Mouse (Mus musculus) heart, embryonic 14.5 days (tissue): ENCODE data around the gene Ebpl. TPM values are rescaled to one million over a fixed set of nuclear protein-coding genes. Genes with fewer than 3 reads are reported as not detected.

ENCODE experiments used
- ATAC-seq: fragments of 200-750 bp; cut with Nextera tagmentation; 2 replicates; pipeline ENCODE4 v1.8.0; 2017; ENCODE audit warnings: low read depth, moderate TSS enrichment; ENCODE audit not compliant: insufficient number of reproducible peaks, insufficient read depth, low FRiP score
- H3K27ac ChIP-seq, 2 experiments: fragments of 200-500 bp in 1 of 2; fragments of 300-500 bp in 1 of 2; sonication (generic) in 1 of 2; replicated peaks in 1 of 2; 2 replicates each; pipeline ENCODE4 v1.5.1; 2012 to 2014; ENCODE audit warnings: low read depth in 2 of 2, low read length in 2 of 2, control low read depth in 1 of 2, mild to moderate bottlenecking in 1 of 2, mixed read lengths in 1 of 2; ENCODE audit not compliant: control insufficient read depth in 1 of 2, insufficient read depth in 1 of 2
- H3K27me3 ChIP-seq: fragments of 300-500 bp; sonication (generic); 2 replicates; pipeline ENCODE4 v1.6.1; 2014; ENCODE audit warnings: mild to moderate bottlenecking, low read length, control low read depth; ENCODE audit not compliant: control insufficient read depth, insufficient read depth
- H3K36me3 ChIP-seq: fragments of 300-500 bp; sonication (generic); 2 replicates; pipeline ENCODE4 v1.6.1; 2014; ENCODE audit warnings: mild to moderate bottlenecking, control low read depth, low read length, mixed read lengths; ENCODE audit not compliant: control insufficient read depth, insufficient read depth
- H3K4me1 ChIP-seq, 2 experiments: fragments of 200-500 bp in 1 of 2; fragments of 300-500 bp in 1 of 2; sonication (generic) in 1 of 2; 2 replicates each; pipeline ENCODE4 v1.6.1; 2012 to 2014; ENCODE audit warnings: low read length in 2 of 2, control low read depth in 1 of 2, mixed read lengths in 1 of 2; ENCODE audit not compliant: control insufficient read depth in 2 of 2, insufficient read depth in 2 of 2
- H3K4me2 ChIP-seq: fragments of 300-500 bp; sonication (generic); 2 replicates; pipeline ENCODE4 v1.6.1; 2014; ENCODE audit warnings: mild to moderate bottlenecking, low read length
- H3K4me3 ChIP-seq, 2 experiments: fragments of 200-500 bp in 1 of 2; fragments of 300-500 bp in 1 of 2; sonication (generic) in 1 of 2; 2 replicates each; pipeline ENCODE4 v1.5.1; 2012 to 2014; ENCODE audit warnings: low read length in 2 of 2, mild to moderate bottlenecking in 2 of 2, control low read depth in 1 of 2, low read depth in 1 of 2, moderate library complexity in 1 of 2; ENCODE audit not compliant: control insufficient read depth in 1 of 2, insufficient read depth in 1 of 2
- H3K9ac ChIP-seq: fragments of 300-500 bp; sonication (generic); 2 replicates; pipeline ENCODE4 v1.6.1; 2014; ENCODE audit warnings: mild to moderate bottlenecking, low read length
- H3K9me3 ChIP-seq: fragments of 300-500 bp; sonication (generic); 2 replicates; pipeline ENCODE4 v1.6.1; 2016; ENCODE audit warnings: low read length, control low read depth; ENCODE audit not compliant: control insufficient read depth
- WGBS: fragments of 180-500 bp; shearing (Covaris S2); extraction: QIAGEN DNeasy Blood & Tissue Kit; methylation state at CpG from one replicate; pipeline ENCODE4 v1.1.7; 2014; 5-methylcytosine and 5-hydroxymethylcytosine counted together
- polyA plus RNA-seq: library from polyadenylated mRNA; unstranded; fragments of >200 nt; fragmentation: Nextera tagmentation; extraction: Ambion mirVana; gene quantifications from 2 replicates; pipeline ENCODE4 v1.2.1, GENCODE M21; 2014

The Ebpl gene
- polyA plus RNA-seq, 1 experiment from 2014 or later: 6.3 TPM

DNA sequence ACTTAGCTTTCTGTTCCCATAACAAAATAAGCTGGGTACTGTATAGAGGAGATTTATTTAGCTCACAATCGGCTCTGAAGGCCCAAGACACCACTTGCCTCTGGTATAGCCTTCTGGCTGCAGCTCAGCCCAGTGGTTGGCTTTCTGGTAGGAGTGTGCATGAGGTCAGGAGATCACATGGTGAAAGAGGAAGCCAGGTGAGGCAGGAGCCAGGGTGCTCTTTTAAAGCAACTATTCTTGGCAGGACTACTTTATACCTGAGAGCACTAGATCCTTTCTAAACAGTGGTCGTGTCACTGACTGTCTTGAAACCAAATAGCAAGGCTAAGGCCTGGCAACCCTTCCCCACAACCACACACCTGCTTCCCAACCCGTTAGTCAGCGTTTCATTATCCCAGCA is 10.4 kb downstream of the Ebpl start:
- Histone ChIP-seq H3K9me3 (0 out of 2 replicates have a peak, but pooled peaks cover 2% of the 10 kb centered on the region), H3K9ac (no peak overlapping the region), H3K4me1 (peaks cover 0 to 3% of the 10 kb centered on the region in 2 experiments; a peak in 1 of 4 replicates), H3K4me2 (no peak overlapping the region), H3K36me3 (no peaks in the 10 kb centered on the region), H3K4me3 (no peak overlapping the region), H3K27ac (no peak overlapping the region), H3K27me3 (no peaks in the 10 kb centered on the region)
- 79% methylated on average over 4 of the region's 4 CpGs for WGBS
- ATAC-seq: no peak

DNA sequence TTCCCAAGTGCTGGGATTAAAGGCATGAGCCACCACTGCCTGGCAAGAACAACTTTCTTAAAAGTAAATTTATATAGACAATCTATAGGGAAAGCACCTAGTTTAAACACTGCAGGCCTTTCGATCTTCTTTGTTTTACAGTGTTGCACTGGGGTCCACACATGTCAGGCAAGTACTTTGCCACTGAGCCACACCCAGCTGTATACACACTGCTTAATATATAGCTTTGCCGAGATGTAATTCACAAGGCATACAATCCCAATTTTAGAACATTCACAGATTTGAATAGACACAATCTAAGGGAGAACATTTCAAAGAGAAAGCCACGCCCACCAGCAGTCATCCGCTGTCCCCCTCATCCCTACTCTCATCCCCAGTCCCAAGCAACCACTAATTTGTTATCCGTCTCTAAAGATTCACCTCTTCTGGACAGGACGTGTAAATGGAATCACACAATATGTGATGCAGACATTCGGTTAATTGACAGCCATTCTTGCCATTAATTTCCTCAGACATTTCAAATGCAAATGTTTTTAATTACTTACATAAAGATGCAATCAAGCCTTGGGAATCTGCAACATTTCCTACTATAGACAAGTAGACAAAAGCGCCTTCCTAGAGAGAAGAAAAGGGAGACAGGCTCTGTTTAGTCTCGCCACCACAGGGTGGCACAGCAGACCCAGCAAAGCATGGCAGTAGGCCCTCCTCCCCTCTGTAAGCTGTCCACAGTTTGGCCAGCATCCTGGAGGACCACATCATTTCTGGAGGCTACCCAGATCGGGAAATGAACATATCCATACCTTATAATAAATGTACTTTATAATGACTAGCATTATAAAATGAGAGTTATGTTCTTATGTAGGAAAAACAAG is 13.2 kb downstream of the Ebpl start:
- no peaks in the 10 kb centered on the region for H3K9me3 ChIP-seq
- H3K4me2 ChIP-seq: no peak overlapping the region
- no peak for ATAC-seq
- no peak overlapping the region for H3K9ac ChIP-seq
- H3K27me3 ChIP-seq: no peaks in the 10 kb centered on the region
- no peak overlapping the region for H3K27ac ChIP-seq
- H3K4me3 ChIP-seq: no peak overlapping the region
- WGBS: 84% methylated on average over 10 of the region's 10 CpGs
- H3K4me1 ChIP-seq: no peaks in the 10 kb centered on the region
- H3K36me3 ChIP-seq: no peaks in the 10 kb centered on the region

GRCm38 (mm10) chr14:61344590-61344989 is 15.6 kb downstream of the Ebpl start:
- Histone ChIP-seq H3K4me1 (no peaks in the 10 kb centered on the region; a peak in 1 of 4 replicates), H3K9me3 (no peaks in the 10 kb centered on the region), H3K9ac (no peak overlapping the region), H3K27me3 (no peaks in the 10 kb centered on the region), H3K4me2 (no peak overlapping the region), H3K27ac (no peak overlapping the region), H3K36me3 (no peaks in the 10 kb centered on the region), H3K4me3 (no peak overlapping the region)
- WGBS: 66% methylated on average over 5 of the region's 5 CpGs
- ATAC-seq: no peak

GRCm38 (mm10) chr14:61339381-61339780 is 20.9 kb downstream of the Ebpl start:
- ATAC-seq: no peak
- 79% methylated on average over 4 of the region's 4 CpGs for WGBS

GRCm38 (mm10) chr14:61330996-61331561 is 29.2 kb downstream of the Ebpl start:
- peak overlapping the region; percentile 46 to 53; a peak in 3 of 4 replicates for H3K27ac ChIP-seq
- WGBS: 10% methylated on average over 13 of the region's 13 CpGs
- no peaks in the 10 kb centered on the region for H3K9me3 ChIP-seq
- H3K4me1 ChIP-seq: peaks cover 12 to 13% of the 10 kb centered on the region in 2 experiments
- H3K36me3 ChIP-seq: no peaks in the 10 kb centered on the region
- ATAC-seq: 0 out of 2 replicates have a peak, but pooled peaks have one; percentile 45
- peak overlapping the region; percentile 60 for H3K4me2 ChIP-seq
- H3K27me3 ChIP-seq: no peaks in the 10 kb centered on the region
- H3K4me3 ChIP-seq: peak overlapping the region; percentile 16 to 19; a peak in 3 of 4 replicates
- peak overlapping the region; percentile 62 for H3K9ac ChIP-seq

More at GRCm38 (mm10) chr14:61339381-61339780, 20.9 kb downstream of the Ebpl start:
- no peaks in the 10 kb centered on the region for H3K36me3 ChIP-seq
- no peaks in the 10 kb centered on the region for H3K9me3 ChIP-seq
- H3K4me1 ChIP-seq: no peaks in the 10 kb centered on the region; a peak in 1 of 4 replicates
- H3K4me3 ChIP-seq: no peak overlapping the region
- no peak overlapping the region for H3K27ac ChIP-seq
- no peak overlapping the region for H3K4me2 ChIP-seq
- no peak overlapping the region for H3K9ac ChIP-seq
- no peaks in the 10 kb centered on the region for H3K27me3 ChIP-seq

DNA sequence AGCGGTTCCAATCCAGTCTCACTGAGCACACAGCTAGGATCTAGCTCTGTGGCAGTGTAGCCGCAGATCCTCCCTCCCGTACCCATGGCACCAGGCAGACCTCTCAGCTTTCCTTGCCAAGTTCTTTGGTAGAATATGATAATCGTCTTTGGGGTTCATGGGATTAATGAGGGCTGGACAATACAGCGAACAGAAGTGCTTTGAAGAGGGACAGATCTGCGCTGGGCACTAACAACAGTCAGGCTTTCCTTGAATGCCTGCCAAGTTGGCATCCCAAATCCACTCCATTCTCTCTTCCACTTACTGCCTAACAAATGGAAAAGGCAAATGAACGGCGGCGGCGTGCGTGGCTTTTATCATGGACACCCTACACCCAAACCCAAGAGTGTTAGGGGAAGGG is 29.6 kb downstream of the Ebpl start:
- Histone ChIP-seq H3K4me2 (peak overlapping the region; percentile 60), H3K4me3 (no peak overlapping the region), H3K4me1 (peaks cover 12 to 13% of the 10 kb centered on the region in 2 experiments), H3K9ac (peak overlapping the region; percentile 62; the same call in 1 of the 2 replicates), H3K27me3 (no peaks in the 10 kb centered on the region), H3K9me3 (no peaks in the 10 kb centered on the region), H3K36me3 (no peaks in the 10 kb centered on the region), H3K27ac (no peak overlapping the region; a peak in 1 of 4 replicates)
- WGBS: 56% methylated on average over 11 of the region's 11 CpGs
- ATAC-seq: no peak

- Histone ChIP-seq H3K4me1 (peaks cover 12 to 13% of the 10 kb centered on the region in 2 experiments), H3K27ac (peak overlapping the region; percentile 30 to 42; a peak in 2 of 4 replicates), H3K9me3 (peaks cover 2% of the 10 kb centered on the region), H3K27me3 (no peaks in the 10 kb centered on the region), H3K9ac (peak overlapping the region; percentile 39), H3K36me3 (no peaks in the 10 kb centered on the region), H3K4me3 (peak overlapping the region; percentile 16 to 23), H3K4me2 (peak overlapping the region; percentile 56)
- 35% methylated on average over 19 of the region's 19 CpGs for WGBS
- ATAC-seq: peak; percentile 64; the same call in 1 of the 2 replicates
These were observed 32.4 kb downstream of the Ebpl start for GRCm38 (mm10) chr14:61327618-61328450.
